Mouse (Mus musculus) kidney, adult 2 months (tissue): ENCODE measurements around the gene Mvk.

Experiments used
- CTCF ChIP-seq: fragments of 200-500 bp; conservative IDR thresholded peaks from 2 replicates; pipeline ENCODE4 v1.5.1; 2011; ENCODE audit warnings: low read depth, mild to moderate bottlenecking, control low read depth, low read length, moderate library complexity, mixed read lengths; ENCODE audit not compliant: insufficient read depth, insufficient read length
- POLR2A ChIP-seq: fragments of 200-500 bp; IDR thresholded peaks from one replicate; pipeline ENCODE4 v1.6.1; 2011; ENCODE audit warnings: low read depth, low read length, control low read depth

DNA sequence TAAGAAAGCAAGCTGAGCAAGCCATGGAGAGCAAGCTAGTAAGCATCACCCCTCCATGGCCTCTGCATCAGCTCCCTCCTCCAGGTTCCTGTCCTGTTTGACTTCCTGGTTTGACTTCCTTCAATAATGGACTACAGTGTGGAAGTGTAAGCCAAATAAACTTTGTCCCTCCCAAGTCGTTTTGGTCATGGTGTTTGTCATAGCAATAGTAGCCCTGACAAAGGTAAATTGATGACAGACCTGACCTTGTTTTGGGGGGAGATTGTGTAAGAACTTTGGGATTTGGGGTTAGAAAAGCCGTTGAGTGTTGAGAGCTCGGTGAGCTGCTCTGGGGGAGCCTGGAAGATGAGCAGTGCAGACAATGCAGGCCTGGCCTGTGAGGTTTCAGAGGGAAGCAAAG lies 26.3 kb downstream of the Mvk start:
- no peak for TF ChIP-seq CTCF
- TF ChIP-seq POLR2A: no peak
